Mouse (Mus musculus) limb, embryonic 13.5 days (tissue): ENCODE measurements around the gene Bcap31. TPM values are rescaled to one million over a fixed set of nuclear protein-coding genes. Genes with fewer than 3 reads are reported as not detected.
"Not testable (repeated sequence)": the region's sequence is repeated elsewhere in the genome, so short reads cannot be mapped to it uniquely, and the experiment has no call there.

Experiments
- ATAC-seq: fragments of 200-750 bp; cut with Nextera tagmentation; 2 replicates; pipeline ENCODE4 v1.8.0; 2017; ENCODE audit warnings: low read depth, moderate number of reproducible peaks, moderate TSS enrichment; ENCODE audit not compliant: low FRiP score
- H3K27ac ChIP-seq: fragments of 300-500 bp; sonication (generic); 2 replicates; pipeline ENCODE4 v1.5.1; 2015; ENCODE audit warnings: inconsistent platforms, mild to moderate bottlenecking, moderate library complexity
- H3K27me3 ChIP-seq: fragments of 300-500 bp; sonication (generic); 2 replicates; pipeline ENCODE4 v1.6.1; 2015; ENCODE audit warnings: mild to moderate bottlenecking, inconsistent platforms
- H3K36me3 ChIP-seq: fragments of 300-500 bp; sonication (generic); 2 replicates; pipeline ENCODE4 v1.6.1; 2015; ENCODE audit warnings: inconsistent platforms, mild to moderate bottlenecking, moderate library complexity
- H3K4me1 ChIP-seq: fragments of 300-500 bp; sonication (generic); 2 replicates; pipeline ENCODE4 v1.6.1; 2015; ENCODE audit warnings: inconsistent platforms
- H3K4me2 ChIP-seq: fragments of 300-500 bp; sonication (generic); replicated peaks from 2 replicates; pipeline ENCODE4 v1.6.1; 2015; ENCODE audit warnings: inconsistent platforms, mild to moderate bottlenecking, moderate library complexity
- H3K4me3 ChIP-seq: fragments of 300-500 bp; sonication (generic); 2 replicates; pipeline ENCODE4 v1.5.1; 2015; ENCODE audit warnings: moderate library complexity, mild to moderate bottlenecking, inconsistent platforms
- H3K9ac ChIP-seq: fragments of 300-500 bp; sonication (generic); 2 replicates; pipeline ENCODE4 v1.6.1; 2015; ENCODE audit warnings: mild to moderate bottlenecking, inconsistent platforms
- H3K9me3 ChIP-seq: fragments of 300-500 bp; sonication (generic); 2 replicates; pipeline ENCODE4 v1.6.1; 2016; ENCODE audit warnings: inconsistent platforms
- WGBS: fragments of 180-500 bp; shearing (Covaris S2); methylation state at CpG from one replicate; pipeline ENCODE4 v1.1.7; 2015; 5-methylcytosine and 5-hydroxymethylcytosine counted together
- polyA plus RNA-seq: library from polyadenylated mRNA; unstranded; fragments of >200 nt; fragmentation: Nextera tagmentation; extraction: Ambion mirVana; gene quantifications from 2 replicates; pipeline ENCODE4 v1.2.1, GENCODE M21; 2015

Gene Bcap31
- polyA plus RNA-seq, result 211 and 215 TPM in 2 replicates

DNA sequence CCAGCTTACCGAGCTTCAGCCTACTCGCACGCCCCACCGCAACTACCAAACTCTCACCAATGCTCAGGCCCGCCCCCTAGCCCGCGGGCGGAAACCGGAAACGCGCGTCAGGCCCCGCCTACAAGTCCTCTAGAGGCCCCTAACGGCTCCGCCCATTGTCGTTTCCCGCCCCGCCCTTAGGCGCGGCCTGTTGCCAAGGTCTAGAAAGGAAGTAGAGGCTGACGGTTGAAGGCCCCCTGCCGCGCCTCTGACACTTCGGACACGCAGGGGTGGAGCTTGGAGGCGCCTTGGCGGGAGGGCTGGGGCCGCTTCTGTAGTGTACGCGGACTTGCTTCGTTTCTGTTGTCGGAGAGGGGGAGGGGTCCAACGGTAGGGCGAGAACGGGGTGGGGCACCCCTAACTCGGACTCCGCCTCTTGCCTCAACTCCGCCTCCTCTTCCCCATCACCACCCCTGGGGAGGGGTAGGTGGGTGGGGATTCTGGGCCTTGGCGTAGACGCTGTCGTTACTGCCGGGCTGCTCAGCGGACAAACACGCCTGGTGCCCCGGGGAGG lies at the start of gene Bcap31, which contains the start of gene Abcd1:
TSS of gene Bcap31 (minus strand) at position 67 of the 553 bp plus-strand sequence.
TSS of gene Abcd1 (plus strand) at position 489 of the 553 bp plus-strand sequence.
- Histone ChIP-seq H3K4me2 (peak within 1 kb of the TSS; percentile 71), H3K9me3 (no peaks in the 10 kb centered on the region), H3K27ac (peak within 1 kb of the TSS; percentile 75), H3K27me3 (0 out of 2 replicates have a peak, but pooled peaks cover 3% of the 10 kb centered on the region), H3K9ac (peak within 1 kb of the TSS; percentile 73), H3K4me3 (peak within 1 kb of the TSS; percentile 57), H3K36me3 (peaks cover 9% of the 10 kb centered on the region; the same call in 1 of the 2 replicates), H3K4me1 (peaks cover 32% of the 10 kb centered on the region)
- WGBS, result 31% methylated on average over 42 of the region's 45 CpGs
- peak; percentile 95 for ATAC-seq

DNA sequence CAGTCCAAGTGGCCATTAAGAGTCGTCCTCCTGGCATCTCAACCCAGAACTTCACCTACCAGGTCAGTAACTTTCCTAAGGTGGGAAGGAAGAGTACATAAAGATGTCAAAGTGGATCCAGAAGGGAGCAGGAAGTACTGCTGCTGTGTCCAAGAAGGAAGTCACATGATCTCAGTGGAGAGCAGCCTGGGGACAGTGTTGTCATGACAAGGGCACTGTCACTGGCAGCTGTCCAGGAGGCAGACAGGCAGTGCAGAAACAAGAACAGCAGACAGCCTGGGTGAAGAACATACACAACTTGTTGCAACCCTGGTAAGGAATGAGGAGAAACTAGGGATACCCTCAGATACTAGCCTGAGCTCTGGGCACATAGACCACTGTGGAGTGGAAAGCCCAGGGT lies 49.3 kb upstream of the Bcap31 start:
- WGBS, result 65% methylated on average over 1 of the region's 1 CpGs
- Histone ChIP-seq H3K4me3 (no peak overlapping the region), H3K9ac (no peak overlapping the region), H3K4me2 (no peak overlapping the region), H3K27me3 (no peaks in the 10 kb centered on the region; the same call in 1 of the 2 replicates), H3K4me1 (no peaks in the 10 kb centered on the region), H3K27ac (no peak overlapping the region), H3K36me3 (no peaks in the 10 kb centered on the region), H3K9me3 (no peaks in the 10 kb centered on the region)
- no peak for ATAC-seq

DNA sequence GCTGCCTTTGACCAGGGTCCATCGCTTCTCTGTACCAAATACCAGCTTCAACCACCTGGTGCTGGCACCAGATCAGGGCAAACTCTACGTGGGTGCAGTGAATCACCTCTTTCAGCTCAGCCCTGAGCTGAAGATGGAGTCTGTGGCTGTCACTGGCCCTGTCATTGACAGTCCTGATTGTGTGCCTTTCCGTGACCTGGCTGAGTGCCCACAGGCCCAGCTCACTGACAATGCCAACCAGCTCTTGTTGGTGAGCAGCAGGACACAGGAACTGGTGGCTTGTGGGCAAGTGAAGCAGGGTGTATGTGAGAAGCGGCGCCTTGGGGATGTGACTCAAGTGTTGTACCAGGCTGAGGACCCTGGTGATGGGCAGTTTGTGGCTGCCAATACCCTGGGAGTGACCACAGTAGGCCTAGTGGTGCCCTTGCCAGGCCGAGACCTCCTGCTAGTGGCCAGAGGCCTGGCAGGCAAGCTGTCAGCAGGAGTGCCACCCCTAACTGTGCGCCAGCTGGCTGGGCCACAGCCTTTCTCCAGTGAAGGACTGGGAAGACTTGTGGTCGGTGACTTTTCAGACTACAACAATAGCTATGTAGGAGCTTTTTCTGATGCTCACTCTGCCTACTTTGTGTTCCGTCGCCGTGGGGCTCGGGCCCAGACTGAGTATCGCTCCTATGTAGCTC lies 42.8 kb upstream of the Bcap31 start:
- Histone ChIP-seq H3K9me3 (no peaks in the 10 kb centered on the region), H3K4me2 (no peak overlapping the region), H3K36me3 (no peaks in the 10 kb centered on the region), H3K27me3 (peaks cover 10% of the 10 kb centered on the region; the same call in 1 of the 2 replicates), H3K4me3 (no peak overlapping the region), H3K9ac (no peak overlapping the region), H3K27ac (no peak overlapping the region), H3K4me1 (no peaks in the 10 kb centered on the region)
- ATAC-seq, result no peak
- WGBS, result 83% methylated on average over 13 of the region's 13 CpGs

DNA sequence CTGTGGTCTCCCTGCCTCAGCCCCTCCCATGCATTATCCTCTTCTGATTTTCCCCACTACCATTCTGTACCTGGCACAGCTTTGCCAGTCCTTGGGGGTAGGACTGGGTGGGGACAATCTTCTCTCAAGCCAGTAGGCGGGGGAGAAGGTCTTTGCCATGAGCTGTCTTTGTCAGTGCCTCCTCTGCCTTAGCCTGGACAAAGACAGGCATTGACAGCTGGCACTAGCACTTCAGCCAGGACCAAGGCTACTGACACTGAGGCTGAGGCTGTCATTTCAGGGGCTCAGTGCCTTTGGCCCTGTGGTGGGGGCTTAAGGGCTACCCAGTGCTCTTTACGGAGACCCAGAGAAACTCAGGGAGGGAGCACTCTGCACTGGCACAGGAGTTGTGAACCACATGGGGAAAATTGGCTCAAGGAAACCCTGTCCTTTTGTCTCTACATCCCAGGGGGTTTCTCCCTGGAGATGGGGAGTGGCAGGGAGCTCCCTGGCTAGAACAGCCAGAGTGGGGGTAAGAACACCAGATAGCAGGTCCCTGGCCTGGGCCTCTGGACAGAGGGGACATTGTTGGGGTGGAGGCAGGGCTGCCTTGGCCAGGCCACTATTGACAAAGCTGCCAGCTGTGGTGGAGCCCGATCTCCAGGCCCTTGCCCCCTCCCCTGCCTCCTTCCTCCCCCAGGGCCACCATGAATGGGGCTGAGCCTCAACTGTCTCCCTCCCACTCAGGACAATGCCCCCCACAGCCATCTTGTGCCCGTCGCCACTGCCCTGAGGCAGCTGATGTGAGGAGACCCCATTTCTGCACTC lies 40.6 kb upstream of the Bcap31 start, which contains the start of gene Plxnb3:
TSS of gene Plxnb3 (plus strand) at position 757 of the 807 bp plus-strand sequence.
- H3K27me3 ChIP-seq, result peaks cover 10% of the 10 kb centered on the region; the same call in 1 of the 2 replicates
- H3K4me3 ChIP-seq, result no peak within 1 kb of the TSS

DNA sequence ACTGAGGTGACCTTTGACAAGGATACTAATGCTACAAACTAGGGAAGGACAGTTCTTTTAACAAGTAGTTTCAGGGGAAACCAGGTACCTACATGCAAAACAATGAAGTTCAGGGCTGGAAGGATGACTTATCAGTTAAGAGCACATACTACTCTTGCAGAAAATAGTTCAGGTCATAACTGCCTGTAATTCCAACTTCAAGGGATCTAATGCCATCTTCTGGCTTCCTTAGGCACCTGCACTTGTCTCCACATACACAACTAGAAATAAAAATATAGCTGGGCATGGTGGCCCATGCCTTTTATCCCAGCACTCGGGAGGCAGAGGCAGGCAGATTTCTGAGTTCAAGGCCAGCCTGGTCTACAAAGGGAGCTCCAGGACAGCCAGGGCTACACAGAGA lies 33.0 kb upstream of the Bcap31 start:
- no peak for ATAC-seq
- WGBS, result 85% methylated on average over 1 of the region's 1 CpGs
- Histone ChIP-seq H3K36me3 (no peaks in the 10 kb centered on the region), H3K4me3 (no peak overlapping the region), H3K9me3 (no peaks in the 10 kb centered on the region), H3K4me2 (no peak overlapping the region), H3K27me3 (no peaks in the 10 kb centered on the region), H3K9ac (no peak overlapping the region), H3K27ac (no peak overlapping the region), H3K4me1 (no peaks in the 10 kb centered on the region)

More for the DNA sequence above, 40.6 kb upstream of the Bcap31 start, which contains the start of gene Plxnb3:
- Histone ChIP-seq H3K4me2 (no peak within 1 kb of the TSS), H3K36me3 (no peaks in the 10 kb centered on the region), H3K27ac (no peak within 1 kb of the TSS), H3K9me3 (no peaks in the 10 kb centered on the region), H3K4me1 (no peaks in the 10 kb centered on the region), H3K9ac (no peak within 1 kb of the TSS)
- 73% methylated on average over 5 of the region's 5 CpGs for WGBS
- ATAC-seq, result no peak

DNA sequence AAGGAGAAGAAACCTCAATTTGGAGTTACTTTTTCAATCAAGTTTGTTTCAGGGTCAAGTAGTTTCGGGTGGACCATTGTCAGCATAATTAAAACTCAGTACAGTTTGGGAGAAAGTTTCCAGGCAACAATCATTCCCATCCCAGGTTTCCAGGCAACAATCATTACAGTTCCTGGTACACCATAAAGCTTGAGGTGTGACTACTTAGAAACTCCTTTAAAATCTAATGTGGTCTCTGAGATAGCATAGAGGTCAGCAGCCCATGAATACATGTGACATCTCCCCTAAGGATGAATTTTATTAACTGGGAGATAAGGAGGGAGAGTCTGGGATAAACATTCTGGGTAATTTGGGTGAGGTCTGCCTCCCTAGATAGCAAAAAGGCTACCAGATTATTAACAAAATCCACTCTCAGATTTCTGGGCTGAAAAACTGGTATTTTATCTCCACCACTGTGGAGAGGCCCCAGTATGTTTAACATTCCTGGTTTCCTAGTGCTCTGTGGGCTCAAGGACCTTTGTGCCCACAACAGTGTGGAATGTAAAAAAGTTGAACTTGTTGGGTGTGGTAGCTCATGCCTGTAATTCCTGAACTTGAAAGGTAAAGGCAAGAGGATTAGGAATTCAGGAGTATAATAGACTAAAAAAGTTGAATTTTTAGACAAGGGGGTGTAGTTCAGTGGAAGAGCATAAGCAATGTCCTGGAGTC lies 29.0 kb upstream of the Bcap31 start:
- H3K4me3 ChIP-seq, result no peak overlapping the region
- H3K9me3 ChIP-seq, result no peaks in the 10 kb centered on the region
- no peak overlapping the region for H3K4me2 ChIP-seq
- no peaks in the 10 kb centered on the region for H3K4me1 ChIP-seq
- H3K27ac ChIP-seq, result no peak overlapping the region
- H3K36me3 ChIP-seq, result no peaks in the 10 kb centered on the region
- 70% methylated on average over 1 of the region's 1 CpGs for WGBS
- no peaks in the 10 kb centered on the region for H3K27me3 ChIP-seq
- no peak for ATAC-seq
- H3K9ac ChIP-seq, result no peak overlapping the region

DNA sequence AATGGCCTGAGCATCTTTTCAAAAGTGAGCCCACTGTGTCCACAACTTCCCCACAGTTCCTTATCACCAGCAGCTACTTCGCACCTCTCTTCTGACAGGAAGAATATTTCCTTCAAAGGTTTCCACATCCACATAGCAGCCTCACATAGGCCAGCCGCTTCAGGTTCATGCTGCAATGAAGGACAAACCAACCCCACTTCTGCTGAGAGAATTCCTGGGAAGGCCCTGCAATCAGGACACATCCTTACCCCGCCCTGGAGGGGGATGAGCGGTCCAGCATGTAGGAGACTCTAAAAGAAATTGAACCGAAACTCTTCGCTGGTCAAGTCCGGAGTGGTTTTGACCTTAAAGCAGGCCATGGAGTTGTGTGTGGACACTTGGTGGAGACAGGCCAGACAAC lies 23.9 kb upstream of the Bcap31 start:
- H3K27ac ChIP-seq, H3K9ac ChIP-seq, H3K36me3 ChIP-seq, H3K4me3 ChIP-seq, H3K4me2 ChIP-seq, H3K9me3 ChIP-seq, ATAC-seq, H3K27me3 ChIP-seq, H3K4me1 ChIP-seq: not testable (repeated sequence)
- 92% methylated on average over 7 of the region's 7 CpGs for WGBS

DNA sequence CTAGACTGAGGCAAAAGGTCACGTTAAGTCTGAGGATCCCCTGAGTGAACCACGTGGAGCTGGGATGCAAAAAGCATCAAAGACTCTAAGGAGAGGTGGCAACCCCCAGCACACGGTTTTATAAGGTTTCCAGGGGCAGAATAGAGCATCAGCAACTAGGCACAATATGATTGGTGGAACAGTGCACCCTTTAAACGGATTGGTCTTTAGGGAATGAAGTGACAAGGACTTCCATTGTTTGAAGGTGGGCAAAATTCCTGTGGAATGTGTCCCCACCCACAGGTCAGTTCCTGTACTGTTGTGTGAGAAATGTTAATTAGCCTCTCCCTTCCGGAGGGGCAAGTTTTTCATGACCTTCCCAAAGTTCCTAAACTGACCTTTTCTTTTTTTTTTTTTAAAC lies 23.2 kb upstream of the Bcap31 start:
- Histone ChIP-seq H3K27me3 (no peaks in the 10 kb centered on the region), H3K4me2 (no peak overlapping the region), H3K4me3 (no peak overlapping the region), H3K9ac (no peak overlapping the region), H3K9me3 (no peaks in the 10 kb centered on the region), H3K4me1 (no peaks in the 10 kb centered on the region), H3K27ac (no peak overlapping the region), H3K36me3 (no peaks in the 10 kb centered on the region)
- WGBS, result 63% methylated on average over 5 of the region's 5 CpGs
- ATAC-seq, result no peak

DNA sequence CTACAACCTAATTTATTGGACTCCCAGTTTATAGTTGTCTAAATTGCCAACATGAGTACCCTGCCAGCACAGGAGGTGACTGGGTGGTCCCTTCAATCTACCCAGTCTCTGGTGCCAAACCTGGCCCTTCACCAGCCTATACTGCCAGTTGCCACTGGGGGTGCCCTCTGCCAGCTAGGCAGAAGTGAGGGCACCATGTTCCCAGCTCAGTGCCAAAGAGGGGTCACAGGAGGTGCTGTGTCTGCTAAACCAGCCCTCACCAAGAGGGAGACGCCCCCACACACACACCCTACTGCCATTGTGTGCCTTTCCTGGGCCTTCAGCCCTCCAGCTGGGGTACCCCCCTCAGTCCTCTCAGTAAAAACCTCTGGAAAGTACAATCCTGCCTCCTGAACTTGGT lies 22.2 kb upstream of the Bcap31 start:
- no peaks in the 10 kb centered on the region for H3K27me3 ChIP-seq
- 100% methylated on average over 1 of the region's 1 CpGs for WGBS
- H3K9ac ChIP-seq, result no peak overlapping the region

DNA sequence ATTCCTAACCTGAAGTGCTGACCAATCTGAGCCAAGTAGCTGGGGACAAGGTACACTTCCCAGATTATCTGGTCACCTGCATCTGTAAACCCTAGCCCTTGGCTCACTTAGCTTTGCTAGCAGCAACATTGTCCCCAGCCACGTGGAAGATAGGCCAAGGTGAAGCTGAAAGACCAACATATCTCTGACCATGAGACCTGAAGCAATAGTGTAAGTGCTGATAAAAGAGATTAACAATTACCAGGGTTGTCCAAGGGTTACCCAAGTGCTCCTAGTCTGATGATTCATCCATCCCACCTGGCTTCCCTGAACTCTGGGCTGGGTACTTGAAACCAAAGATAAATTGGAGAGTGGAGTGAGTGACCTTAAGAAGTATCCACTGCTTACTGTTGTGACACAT lies 14.9 kb upstream of the Bcap31 start:
- no peak overlapping the region for H3K27ac ChIP-seq
- no peak for ATAC-seq
- 38% methylated on average over 1 of the region's 1 CpGs for WGBS
- H3K9ac ChIP-seq, result no peak overlapping the region
- no peak overlapping the region for H3K4me3 ChIP-seq
- no peaks in the 10 kb centered on the region for H3K4me1 ChIP-seq
- no peak overlapping the region for H3K4me2 ChIP-seq
- no peaks in the 10 kb centered on the region for H3K27me3 ChIP-seq
- H3K9me3 ChIP-seq, result no peaks in the 10 kb centered on the region
- peaks cover 12% of the 10 kb centered on the region; the same call in 1 of the 2 replicates for H3K36me3 ChIP-seq

More for the DNA sequence above, 22.2 kb upstream of the Bcap31 start:
- H3K36me3 ChIP-seq, result no peaks in the 10 kb centered on the region
- no peaks in the 10 kb centered on the region for H3K4me1 ChIP-seq
- ATAC-seq, result no peak
- no peak overlapping the region for H3K4me2 ChIP-seq
- no peak overlapping the region for H3K27ac ChIP-seq
- no peaks in the 10 kb centered on the region for H3K9me3 ChIP-seq
- H3K4me3 ChIP-seq, result no peak overlapping the region

DNA sequence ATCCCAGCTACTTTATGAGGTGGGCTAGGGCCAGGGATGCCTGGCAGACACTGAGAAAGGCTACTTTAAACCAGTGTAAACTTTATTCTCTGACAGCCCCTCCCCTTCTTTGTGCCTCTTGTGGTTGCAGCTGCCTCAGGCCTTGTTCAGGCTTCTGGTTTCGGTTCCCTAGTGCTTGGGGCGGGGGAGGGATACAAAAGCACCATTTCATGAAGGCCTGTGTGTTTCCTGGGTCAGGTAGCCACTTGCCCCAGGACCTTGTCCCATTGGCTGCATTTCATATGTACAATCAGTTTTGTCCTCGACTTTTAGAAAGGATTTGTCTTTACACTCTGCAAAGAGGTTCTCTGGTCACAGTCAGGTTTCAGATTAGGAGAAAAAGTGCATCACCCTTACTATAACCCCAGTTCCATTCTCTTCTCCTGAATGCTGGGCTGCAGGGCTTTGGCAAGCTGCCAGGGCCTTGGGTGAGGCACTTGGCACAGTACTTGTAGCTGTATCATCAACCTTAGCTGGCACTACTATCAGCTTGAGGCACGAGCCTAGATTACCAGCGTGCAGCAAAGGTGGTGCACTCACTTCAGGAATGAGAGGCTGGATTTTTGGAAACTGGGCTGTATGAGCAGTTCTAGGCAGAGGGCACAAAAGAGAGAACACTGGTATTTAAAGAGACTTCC lies 2.8 kb upstream of the Bcap31 start:
- 46% methylated on average over 5 of the region's 5 CpGs for WGBS
- Histone ChIP-seq H3K4me2 (peak overlapping the region; percentile 71), H3K4me3 (no peak overlapping the region), H3K9ac (no peak overlapping the region), H3K9me3 (no peaks in the 10 kb centered on the region), H3K27ac (no peak overlapping the region), H3K4me1 (peaks cover 32% of the 10 kb centered on the region), H3K36me3 (no peaks in the 10 kb centered on the region), H3K27me3 (0 out of 2 replicates have a peak, but pooled peaks cover 3% of the 10 kb centered on the region)
- ATAC-seq, result no peak
